Mouse (Mus musculus) heart, embryonic 13.5 days (tissue): ENCODE measurements around the gene Pdzrn3. TPM values are rescaled to one million over a fixed set of nuclear protein-coding genes. Genes with fewer than 3 reads are reported as not detected.

Experiments
- ATAC-seq: fragments of 200-750 bp; cut with Nextera tagmentation; 2 replicates; pipeline ENCODE4 v1.8.0; 2017; ENCODE audit warnings: moderate TSS enrichment; ENCODE audit not compliant: insufficient number of reproducible peaks, low FRiP score, low TSS enrichment; ENCODE audit errors: extremely low read depth
- H3K27ac ChIP-seq: fragments of 300-500 bp; sonication (generic); replicated peaks from 2 replicates; pipeline ENCODE4 v1.5.1; 2015; ENCODE audit warnings: moderate library complexity, mild to moderate bottlenecking, inconsistent platforms
- H3K27me3 ChIP-seq: fragments of 300-500 bp; sonication (generic); replicated peaks from 2 replicates; pipeline ENCODE4 v1.6.1; 2015; ENCODE audit warnings: mild to moderate bottlenecking, inconsistent platforms
- H3K36me3 ChIP-seq: fragments of 300-500 bp; sonication (generic); 2 replicates; pipeline ENCODE4 v1.6.1; 2015; ENCODE audit warnings: mild to moderate bottlenecking, inconsistent platforms
- H3K4me1 ChIP-seq: fragments of 300-500 bp; sonication (generic); 2 replicates; pipeline ENCODE4 v1.6.1; 2015; ENCODE audit warnings: inconsistent platforms
- H3K4me2 ChIP-seq: fragments of 300-500 bp; sonication (generic); 2 replicates; pipeline ENCODE4 v1.6.1; 2015; ENCODE audit warnings: inconsistent platforms, mild to moderate bottlenecking, moderate library complexity
- H3K4me3 ChIP-seq: fragments of 300-500 bp; sonication (generic); 2 replicates; pipeline ENCODE4 v1.5.1; 2015; ENCODE audit warnings: moderate library complexity, mild to moderate bottlenecking, inconsistent platforms
- H3K9ac ChIP-seq: fragments of 300-500 bp; sonication (generic); 2 replicates; pipeline ENCODE4 v1.6.1; 2015; ENCODE audit warnings: inconsistent platforms, mild to moderate bottlenecking, moderate library complexity
- H3K9me3 ChIP-seq: fragments of 300-500 bp; sonication (generic); 2 replicates; pipeline ENCODE4 v1.6.1; 2016; ENCODE audit warnings: inconsistent platforms
- WGBS: fragments of 180-500 bp; shearing (Covaris S2); methylation state at CpG from one replicate; pipeline ENCODE4 v1.1.7; 2015; ENCODE audit warnings: mixed read lengths; 5-methylcytosine and 5-hydroxymethylcytosine counted together
- polyA plus RNA-seq: library from polyadenylated mRNA; unstranded; fragments of >200 nt; fragmentation: Nextera tagmentation; extraction: Ambion mirVana; gene quantifications from 2 replicates; pipeline ENCODE4 v1.2.1, GENCODE M21; 2015

The Pdzrn3 gene
- polyA plus RNA-seq, 1 experiment from 2014 or later = 9.8 TPM

DNA sequence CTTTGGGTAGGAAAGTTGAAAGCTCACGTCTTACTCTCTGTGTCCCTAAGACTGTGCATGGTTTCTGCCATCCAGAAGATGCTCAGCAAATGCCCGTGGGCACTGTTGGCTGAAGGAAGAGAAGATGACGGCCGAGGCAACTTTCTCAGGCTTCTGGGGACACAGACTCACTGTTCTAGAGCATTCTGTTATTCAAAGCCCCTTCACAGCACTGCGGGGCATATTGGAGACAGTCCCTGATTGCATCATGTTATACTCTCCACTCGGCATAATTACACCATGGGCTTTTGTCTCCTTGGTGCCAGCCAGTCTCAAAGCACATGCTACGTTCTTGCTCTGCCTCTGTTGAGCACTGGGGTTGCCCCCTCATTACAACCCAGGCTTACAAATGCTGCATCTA lies 7.8 kb upstream of the Pdzrn3 start:
- no peak for ATAC-seq
- H3K36me3 ChIP-seq = no peaks in the 10 kb centered on the region
- no peak overlapping the region for H3K4me2 ChIP-seq
- H3K9ac ChIP-seq = no peak overlapping the region
- peaks cover 5% of the 10 kb centered on the region; the same call in 1 of the 2 replicates for H3K4me1 ChIP-seq
- 0 out of 2 replicates have a peak, but pooled peaks cover 3% of the 10 kb centered on the region for H3K9me3 ChIP-seq
- WGBS = 73% methylated on average over 7 of the region's 7 CpGs
- H3K27ac ChIP-seq = no peak overlapping the region
- no peaks in the 10 kb centered on the region for H3K27me3 ChIP-seq
- H3K4me3 ChIP-seq = no peak overlapping the region

DNA sequence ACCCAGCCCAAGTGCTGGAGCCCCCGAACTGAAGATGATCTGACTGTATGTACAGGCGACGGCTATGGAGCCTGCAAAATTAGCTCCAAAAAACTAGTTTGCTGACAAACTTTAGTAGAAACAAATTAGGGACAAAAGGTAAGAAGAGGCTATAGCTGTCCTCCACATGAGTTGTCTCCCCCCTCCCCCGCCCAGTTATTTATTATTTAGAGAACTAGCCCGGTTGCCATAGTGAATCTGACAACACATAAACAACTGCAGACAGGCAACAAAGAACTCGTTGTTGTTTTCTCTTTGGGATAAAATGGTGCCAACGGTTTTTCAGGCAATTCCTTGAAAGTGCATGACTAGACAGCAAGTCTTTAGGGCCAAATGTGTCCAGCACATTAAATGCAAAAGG lies 7.3 kb upstream of the Pdzrn3 start:
- Histone ChIP-seq H3K9ac (no peak overlapping the region), H3K36me3 (no peaks in the 10 kb centered on the region), H3K9me3 (0 out of 2 replicates have a peak, but pooled peaks cover 3% of the 10 kb centered on the region), H3K27ac (no peak overlapping the region), H3K4me1 (peaks cover 5% of the 10 kb centered on the region; the same call in 1 of the 2 replicates), H3K4me2 (no peak overlapping the region), H3K4me3 (no peak overlapping the region), H3K27me3 (no peaks in the 10 kb centered on the region)
- WGBS = 79% methylated on average over 7 of the region's 7 CpGs
- no peak for ATAC-seq

DNA sequence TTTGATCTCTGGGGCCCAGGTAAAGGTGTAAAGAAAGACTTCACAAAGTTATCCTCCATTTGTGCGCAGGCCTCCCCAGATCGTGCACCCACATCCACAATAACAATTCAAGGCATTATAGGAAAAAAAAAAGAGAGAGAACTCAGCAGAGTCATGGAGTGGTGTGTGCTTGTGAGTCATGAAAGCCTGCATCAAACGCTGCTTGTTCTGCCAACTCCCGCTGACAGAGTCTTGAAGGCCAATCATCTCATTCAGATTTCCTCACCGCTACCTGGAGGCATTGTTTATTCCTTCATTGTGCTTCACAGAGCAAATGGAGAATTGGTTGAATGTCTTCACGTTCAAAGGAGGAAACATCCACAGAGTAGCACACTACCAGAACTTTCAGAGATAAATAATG lies 6.8 kb upstream of the Pdzrn3 start:
- no peak overlapping the region for H3K4me3 ChIP-seq
- no peak overlapping the region for H3K9ac ChIP-seq
- 0 out of 2 replicates have a peak, but pooled peaks cover 1% of the 10 kb centered on the region for H3K9me3 ChIP-seq
- H3K36me3 ChIP-seq = no peaks in the 10 kb centered on the region
- no peak overlapping the region for H3K27ac ChIP-seq
- H3K4me1 ChIP-seq = peaks cover 5% of the 10 kb centered on the region; the same call in 1 of the 2 replicates
- no peak for ATAC-seq
- H3K4me2 ChIP-seq = no peak overlapping the region
- 71% methylated on average over 6 of the region's 6 CpGs for WGBS
- H3K27me3 ChIP-seq = no peaks in the 10 kb centered on the region

DNA sequence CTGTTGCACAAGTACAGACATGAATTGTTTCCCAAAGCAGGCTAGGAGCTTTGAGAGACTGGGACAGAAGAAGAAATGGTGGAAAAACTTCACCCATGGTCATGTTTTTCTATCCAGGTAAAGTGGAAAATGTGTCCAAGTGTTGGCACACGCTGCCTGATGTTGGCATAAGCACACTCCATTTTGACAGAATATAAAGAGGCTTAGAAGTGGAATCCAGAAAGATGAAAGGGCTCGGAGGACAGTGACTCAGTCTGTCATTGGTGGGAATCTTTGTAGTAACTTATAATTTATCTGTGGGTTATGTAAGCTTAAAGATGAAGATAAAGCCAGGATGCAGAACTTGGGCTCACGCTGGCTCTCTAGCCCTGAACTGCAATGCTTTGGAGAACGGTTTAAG lies 5.2 kb upstream of the Pdzrn3 start:
- H3K27me3 ChIP-seq = no peaks in the 10 kb centered on the region

DNA sequence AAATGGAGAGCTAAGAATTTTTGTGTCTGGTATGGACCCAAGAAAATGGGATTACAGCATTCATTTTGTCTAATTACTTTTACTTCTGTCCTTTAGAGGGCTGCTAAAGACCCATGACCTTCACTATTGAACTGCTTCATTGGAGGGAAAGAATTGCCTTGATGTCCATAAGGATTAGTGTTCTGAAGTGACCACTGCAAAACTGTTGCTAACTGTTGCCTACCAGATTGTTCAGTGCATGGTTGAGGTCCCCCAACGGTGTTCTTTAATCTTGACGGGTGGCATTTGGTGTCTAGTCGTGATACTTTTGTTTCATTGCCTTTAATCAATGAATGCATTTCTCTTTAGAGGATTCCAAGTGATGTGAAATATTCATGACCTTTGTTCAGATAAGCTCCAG lies 1.8 kb upstream of the Pdzrn3 start:
- Histone ChIP-seq H3K9ac (no peak overlapping the region), H3K36me3 (no peaks in the 10 kb centered on the region), H3K4me2 (no peak overlapping the region), H3K9me3 (no peaks in the 10 kb centered on the region), H3K27ac (no peak overlapping the region), H3K4me1 (peaks cover 20% of the 10 kb centered on the region), H3K4me3 (no peak overlapping the region), H3K27me3 (no peaks in the 10 kb centered on the region)
- WGBS = 60% methylated on average over 3 of the region's 3 CpGs
- ATAC-seq = no peak

More for the DNA sequence above, 5.2 kb upstream of the Pdzrn3 start:
- Histone ChIP-seq H3K36me3 (no peaks in the 10 kb centered on the region), H3K4me1 (peaks cover 11% of the 10 kb centered on the region), H3K4me2 (no peak overlapping the region), H3K9ac (no peak overlapping the region), H3K9me3 (no peaks in the 10 kb centered on the region), H3K27ac (no peak overlapping the region), H3K4me3 (no peak overlapping the region)
- no peak for ATAC-seq
- 75% methylated on average over 4 of the region's 4 CpGs for WGBS

DNA sequence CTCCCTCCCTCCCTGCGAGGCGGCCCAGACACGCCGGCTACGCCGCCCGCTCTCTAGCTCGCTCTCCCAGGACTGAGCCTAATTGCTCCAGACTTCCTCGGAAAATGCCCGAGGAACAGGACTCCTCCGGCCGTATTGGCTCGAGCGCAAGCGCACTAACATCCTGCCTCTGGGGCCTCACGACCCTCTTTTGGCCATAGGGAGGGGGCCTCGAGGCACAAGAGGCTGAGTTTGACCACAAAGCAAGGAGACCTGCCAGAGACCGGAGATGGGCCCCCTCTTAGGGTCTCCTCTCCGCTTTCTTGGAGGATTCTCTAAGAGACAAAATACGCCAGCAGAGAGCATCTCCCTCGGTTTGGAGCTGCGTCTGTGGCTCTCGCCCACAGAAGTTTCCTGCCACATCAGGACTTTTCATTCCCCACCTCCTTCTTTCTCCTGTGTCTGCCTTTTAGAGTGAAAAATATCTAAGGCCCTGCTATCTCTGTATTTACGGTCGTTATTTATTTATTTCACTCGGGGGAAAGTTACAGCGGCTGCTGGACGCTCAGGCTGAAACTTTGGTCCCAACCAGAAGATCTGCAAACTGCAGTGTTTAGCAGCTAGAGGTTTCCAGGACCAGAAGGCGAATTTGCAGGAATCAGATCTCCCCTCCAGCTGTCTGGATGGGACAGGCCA lies 375 bp upstream of the Pdzrn3 start:
- H3K4me3 ChIP-seq = peak overlapping the region; percentile 67
- no peaks in the 10 kb centered on the region for H3K9me3 ChIP-seq
- peak; percentile 72; the same call in 1 of the 2 replicates for ATAC-seq
- no peaks in the 10 kb centered on the region for H3K27me3 ChIP-seq
- peak overlapping the region; percentile 91 for H3K9ac ChIP-seq
- H3K4me2 ChIP-seq = peak overlapping the region; percentile 98
- H3K4me1 ChIP-seq = peaks cover 35% of the 10 kb centered on the region
- 0% methylated on average over 29 of the region's 29 CpGs for WGBS
- H3K27ac ChIP-seq = peak overlapping the region; percentile 94
- H3K36me3 ChIP-seq = peaks cover 3% of the 10 kb centered on the region

DNA sequence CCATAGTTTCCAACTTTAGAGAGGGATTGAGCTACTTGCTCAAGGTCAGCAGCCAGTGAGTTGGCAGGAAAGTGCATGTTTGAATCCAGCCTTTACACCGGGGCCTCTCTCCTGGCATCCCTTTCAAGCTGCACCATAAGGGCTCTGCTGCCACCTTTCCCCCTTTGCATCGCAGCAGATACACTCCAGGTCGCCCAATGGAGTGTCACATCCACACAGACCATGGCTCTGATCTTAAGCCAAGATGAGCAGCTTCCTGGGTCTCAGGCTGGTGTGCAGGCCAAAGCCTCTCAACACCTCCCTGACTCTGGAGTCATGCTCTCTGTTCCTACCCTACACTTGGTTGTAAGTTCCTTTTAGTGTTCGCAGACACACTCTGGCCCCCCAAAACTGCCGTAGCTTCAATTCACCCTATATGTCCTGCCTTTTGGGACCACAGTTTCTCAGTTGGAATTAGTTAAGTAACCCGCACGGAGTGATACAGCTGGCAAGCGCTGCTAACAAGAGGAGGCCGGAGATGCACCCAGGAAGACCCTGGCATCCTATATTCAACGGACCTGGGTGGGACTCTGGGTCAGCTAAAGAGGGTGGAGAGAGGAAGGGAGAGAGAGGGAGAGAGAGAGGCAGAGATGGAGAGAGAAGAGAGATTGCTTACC lies 1.1 kb downstream of the Pdzrn3 start:
- no peaks in the 10 kb centered on the region for H3K27me3 ChIP-seq
- H3K4me2 ChIP-seq = peak overlapping the region; percentile 98
- H3K36me3 ChIP-seq = peaks cover 11% of the 10 kb centered on the region
- H3K9me3 ChIP-seq = no peaks in the 10 kb centered on the region
- H3K9ac ChIP-seq = peak overlapping the region; percentile 91
- WGBS = 2% methylated on average over 10 of the region's 10 CpGs
- no peak for ATAC-seq
- peaks cover 42% of the 10 kb centered on the region for H3K4me1 ChIP-seq
- peak overlapping the region; percentile 94 for H3K27ac ChIP-seq
- H3K4me3 ChIP-seq = peak overlapping the region; percentile 67

DNA sequence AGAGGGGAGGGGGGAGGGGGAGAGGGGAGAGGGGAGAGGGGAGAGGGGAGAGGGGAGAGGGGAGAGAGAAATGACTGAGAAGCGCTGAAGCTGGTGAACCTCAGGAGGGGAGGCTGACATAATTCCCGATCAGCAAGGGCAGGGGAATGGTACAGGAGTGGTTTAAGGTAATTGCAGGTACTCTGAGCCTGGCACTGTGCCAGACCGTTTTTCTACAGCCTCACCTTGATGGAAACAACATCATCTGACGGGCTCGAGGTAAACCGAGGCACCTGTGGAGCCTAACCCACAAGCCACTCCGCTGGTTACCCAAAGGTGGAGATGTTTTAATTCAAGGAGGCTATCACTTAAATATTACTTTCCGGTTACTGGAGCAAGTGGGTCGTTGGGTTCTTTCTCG lies 1.6 kb downstream of the Pdzrn3 start:
- H3K9me3 ChIP-seq = no peaks in the 10 kb centered on the region
- H3K27me3 ChIP-seq = no peaks in the 10 kb centered on the region
- H3K9ac ChIP-seq = peak overlapping the region; percentile 91
- H3K4me2 ChIP-seq = peak overlapping the region; percentile 98
- H3K4me1 ChIP-seq = peaks cover 46% of the 10 kb centered on the region
- ATAC-seq = no peak
- H3K36me3 ChIP-seq = peaks cover 11% of the 10 kb centered on the region
- H3K4me3 ChIP-seq = peak overlapping the region; percentile 67
- H3K27ac ChIP-seq = peak overlapping the region; percentile 94
- WGBS = 23% methylated on average over 10 of the region's 10 CpGs

DNA sequence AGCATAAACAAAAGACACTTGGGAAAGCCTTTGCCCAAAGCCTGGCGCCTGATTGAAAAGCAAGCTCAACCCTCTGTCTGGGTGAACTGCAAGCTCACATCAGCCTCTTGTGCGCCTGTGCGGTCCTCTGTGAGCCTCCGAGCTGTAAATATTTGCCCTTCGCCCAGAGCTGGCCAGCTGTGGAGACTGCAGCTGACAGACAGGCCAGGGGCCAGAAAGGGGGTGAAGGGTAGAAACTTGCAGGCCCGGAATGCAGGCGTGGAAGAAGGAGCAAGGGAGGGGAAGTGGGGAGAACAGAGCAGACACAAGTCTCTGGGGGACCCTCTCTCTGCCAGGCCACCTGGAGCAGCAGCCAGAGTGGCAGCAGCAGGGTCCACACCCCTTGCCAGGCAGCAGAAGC lies 3.0 kb downstream of the Pdzrn3 start:
- no peak for ATAC-seq
- Histone ChIP-seq H3K4me1 (peaks cover 56% of the 10 kb centered on the region), H3K36me3 (peaks cover 11% of the 10 kb centered on the region), H3K4me3 (peak overlapping the region; percentile 51), H3K27me3 (no peaks in the 10 kb centered on the region), H3K9me3 (no peaks in the 10 kb centered on the region), H3K4me2 (peak overlapping the region; percentile 98), H3K27ac (peak overlapping the region; percentile 94), H3K9ac (peak overlapping the region; percentile 76)
- WGBS = 3% methylated on average over 7 of the region's 7 CpGs

DNA sequence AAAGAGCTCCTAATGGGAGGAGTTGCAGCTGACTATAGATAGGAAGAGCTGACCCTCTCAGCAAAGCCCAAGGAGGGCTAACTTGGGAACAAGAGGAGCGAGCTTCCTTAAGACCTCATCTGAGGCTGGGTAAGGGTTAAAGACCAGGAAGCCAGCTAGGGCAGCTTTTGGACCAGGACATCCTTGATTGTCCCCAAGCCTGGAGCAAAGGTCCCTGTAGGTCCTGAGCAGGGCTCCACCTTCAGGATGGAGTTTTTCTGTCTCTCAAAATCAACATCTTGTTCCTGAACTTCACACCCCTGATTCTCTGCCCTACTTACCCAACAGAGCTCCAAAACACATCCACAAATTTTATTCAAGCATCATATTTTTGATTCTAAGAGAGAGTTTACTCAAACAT lies 3.5 kb downstream of the Pdzrn3 start:
- WGBS = 36% methylated on average over 1 of the region's 1 CpGs
- peaks cover 61% of the 10 kb centered on the region for H3K4me1 ChIP-seq
- peak overlapping the region; percentile 94 for H3K27ac ChIP-seq
- peaks cover 11% of the 10 kb centered on the region for H3K36me3 ChIP-seq
- peak overlapping the region; percentile 51 for H3K4me3 ChIP-seq
- ATAC-seq = no peak
- H3K27me3 ChIP-seq = no peaks in the 10 kb centered on the region
- peak overlapping the region; percentile 76 for H3K9ac ChIP-seq
- H3K9me3 ChIP-seq = no peaks in the 10 kb centered on the region
- peak overlapping the region; percentile 98 for H3K4me2 ChIP-seq

DNA sequence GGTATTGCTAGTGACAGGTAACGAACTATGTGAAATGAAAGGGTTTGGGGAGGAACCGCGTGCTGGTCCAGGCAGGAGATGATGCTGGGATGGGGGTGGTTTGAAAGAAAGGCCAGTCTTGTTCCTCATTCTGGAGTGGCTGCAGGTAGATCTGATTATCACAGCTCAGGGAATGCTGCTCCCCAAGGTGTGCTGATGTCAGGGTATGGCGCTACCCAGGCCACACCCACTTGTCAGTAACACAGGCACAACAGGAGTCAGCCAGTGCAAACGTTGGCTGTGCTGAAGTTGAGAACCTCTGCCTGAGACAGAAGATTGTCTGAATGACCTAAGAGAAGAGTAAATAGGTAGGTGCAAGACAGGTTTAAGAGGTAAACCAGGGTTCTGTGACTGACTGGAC lies 4.7 kb downstream of the Pdzrn3 start:
- Histone ChIP-seq H3K4me2 (no peak overlapping the region), H3K27ac (no peak overlapping the region), H3K4me1 (peaks cover 69% of the 10 kb centered on the region), H3K4me3 (no peak overlapping the region), H3K36me3 (peaks cover 11% of the 10 kb centered on the region), H3K27me3 (no peaks in the 10 kb centered on the region), H3K9ac (no peak overlapping the region), H3K9me3 (no peaks in the 10 kb centered on the region)
- no peak for ATAC-seq
- 70% methylated on average over 5 of the region's 5 CpGs for WGBS
